Mouse (Mus musculus) layer of hippocampus, adult 8-10 months (tissue): ENCODE data around the gene AU018091. TPM values are rescaled to one million over a fixed set of nuclear protein-coding genes. Genes with fewer than 3 reads are reported as not detected.
"Not testable (repeated sequence)": the region's sequence is repeated elsewhere in the genome, so short reads cannot be mapped to it uniquely, and the experiment has no call there.

ENCODE experiments used
- DNase-seq, 2 experiments: peaks; one replicate each; pipeline ENCODE4 v3.0.0; 2022; ENCODE audit warnings: low spot score in 2 of 2
- total RNA-seq, 4 experiments: library from RNA; stranded (reverse); gene quantifications; 2 replicates each; pipeline ENCODE4 v1.2.4; 2022

AU018091 gene
- total RNA-seq, result not detected

- DNase-seq, result no peak
Observed at GRCm38 (mm10) chr7:3168925-3169324, at the start of gene AU018091. AU018091 (minus strand) TSS chr7:3169203.

GRCm38 (mm10) chr7:3217546-3218056, 48.6 kb upstream of the AU018091 start:
- no peak for DNase-seq

GRCm38 (mm10) chr7:3216331-3216730, 47.3 kb upstream of the AU018091 start:
- no peak for DNase-seq

- DNase-seq, result no peak
Observed at GRCm38 (mm10) chr7:3213557-3213956, 44.6 kb upstream of the AU018091 start.

- no peak for DNase-seq
Observed at GRCm38 (mm10) chr7:3213156-3213555, 44.2 kb upstream of the AU018091 start.

- no peak for DNase-seq
Observed at GRCm38 (mm10) chr7:3212002-3212790, 43.2 kb upstream of the AU018091 start.

GRCm38 (mm10) chr7:3211518-3211917, 42.5 kb upstream of the AU018091 start:
- no peak for DNase-seq

- DNase-seq, result no peak
Observed at GRCm38 (mm10) chr7:3210605-3211004, 41.6 kb upstream of the AU018091 start.

GRCm38 (mm10) chr7:3206520-3206919, 37.5 kb upstream of the AU018091 start:
- no peak for DNase-seq

GRCm38 (mm10) chr7:3204628-3205027, 35.6 kb upstream of the AU018091 start:
- no peak for DNase-seq

GRCm38 (mm10) chr7:3203890-3204289, 34.9 kb upstream of the AU018091 start:
- no peak for DNase-seq

- DNase-seq, result no peak
Observed at GRCm38 (mm10) chr7:3201134-3201705, 32.2 kb upstream of the AU018091 start.

GRCm38 (mm10) chr7:3198884-3199283, 29.9 kb upstream of the AU018091 start:
- no peak for DNase-seq

GRCm38 (mm10) chr7:3195850-3196249, 26.8 kb upstream of the AU018091 start:
- DNase-seq, result no peak

- no peak for DNase-seq
Observed at GRCm38 (mm10) chr7:3194531-3194930, 25.5 kb upstream of the AU018091 start.

GRCm38 (mm10) chr7:3193905-3194304, 24.9 kb upstream of the AU018091 start:
- DNase-seq, result peak in 1 of 2 experiments; percentile 44

- DNase-seq, result no peak
Observed at GRCm38 (mm10) chr7:3193049-3193632, 24.1 kb upstream of the AU018091 start.

- no peak for DNase-seq
Observed at GRCm38 (mm10) chr7:3191971-3192498, 23.0 kb upstream of the AU018091 start.

GRCm38 (mm10) chr7:3186726-3187125, 17.7 kb upstream of the AU018091 start:
- not testable (repeated sequence) for DNase-seq

GRCm38 (mm10) chr7:3186136-3186535, 17.1 kb upstream of the AU018091 start:
- no peak for DNase-seq

- DNase-seq, result no peak
Observed at GRCm38 (mm10) chr7:3184394-3184793, 15.4 kb upstream of the AU018091 start.

GRCm38 (mm10) chr7:3180958-3181357, 12.0 kb upstream of the AU018091 start:
- not testable (repeated sequence) for DNase-seq
